Mouse (Mus musculus) hematopoietic stem cell, adult 5-6 weeks (primary cell): ENCODE results near the gene Duxbl2. TPM values are rescaled to one million over a fixed set of nuclear protein-coding genes. Genes with fewer than 3 reads are reported as not detected.
"Not testable (repeated sequence)": the region's sequence is repeated elsewhere in the genome, so short reads cannot be mapped to it uniquely, and the experiment has no call there.

Source experiments
- ATAC-seq, 2 experiments: fragments of 125-278 bp in 1 of 2; replicated peaks in 1 of 2; 2 replicates each; pipeline ENCODE4 v1.8.0; 2016 to 2017; ENCODE audit warnings: inconsistent platforms in 2 of 2, mild to moderate bottlenecking in 2 of 2, moderate number of reproducible peaks in 2 of 2, low read depth in 1 of 2, moderate TSS enrichment in 1 of 2; ENCODE audit not compliant: low FRiP score in 2 of 2, poor library complexity in 2 of 2, severe bottlenecking in 2 of 2, insufficient read depth in 1 of 2, low TSS enrichment in 1 of 2
- total RNA-seq: library from RNA; stranded (forward); fragments of 172-1452, 232-1000 nt; gene quantifications from 2 replicates; pipeline ENCODE4 v1.2.3, GENCODE M21; 2017

Duxbl2 gene
- total RNA-seq, result not detected in 2 replicates

GRCm38 (mm10) chr14:26118150-26118549 lies at the start of gene Duxbl2:
Gene Duxbl2, plus strand, starts transcription at chr14:26118349.
- ATAC-seq, result peak; percentile 37 to 39; a peak in 1 of 4 replicates

- ATAC-seq, result not testable (repeated sequence)
These were observed 41.3 kb upstream of the Duxbl2 start for GRCm38 (mm10) chr14:26076620-26077390.

- ATAC-seq, result not testable (repeated sequence)
These were observed 36.9 kb upstream of the Duxbl2 start, which contains the start of gene Cphx2 for GRCm38 (mm10) chr14:26081216-26081615. Gene Cphx2, plus strand, starts transcription at chr14:26081516.

- ATAC-seq, result not testable (repeated sequence)
These were observed 36.2 kb upstream of the Duxbl2 start, which contains the start of gene Cphx3 for GRCm38 (mm10) chr14:26081997-26082396. Gene Cphx3, plus strand, starts transcription at chr14:26082297.

GRCm38 (mm10) chr14:26097622-26098021 lies 20.5 kb upstream of the Duxbl2 start:
- not testable (repeated sequence) for ATAC-seq

GRCm38 (mm10) chr14:26118550-26119000 lies 426 bp downstream of the Duxbl2 start:
- ATAC-seq, result peak; percentile 37 to 51; a peak in 3 of 4 replicates

GRCm38 (mm10) chr14:26119095-26119494 lies 946 bp downstream of the Duxbl2 start:
- 0 out of 4 replicates have a peak, but pooled peaks of 1 of the 2 experiments have one; percentile 7 for ATAC-seq

- not testable (repeated sequence) for ATAC-seq
These were observed 28.9 kb downstream of the Duxbl2 start for GRCm38 (mm10) chr14:26147095-26147494.

- ATAC-seq, result not testable (repeated sequence)
These were observed 37.9 kb downstream of the Duxbl2 start for GRCm38 (mm10) chr14:26156032-26156431.

- ATAC-seq, result not testable (repeated sequence)
These were observed 43.0 kb downstream of the Duxbl2 start for GRCm38 (mm10) chr14:26161156-26161555.

- not testable (repeated sequence) for ATAC-seq
These were observed 44.3 kb downstream of the Duxbl2 start for GRCm38 (mm10) chr14:26162423-26162822.

- peak; percentile 48 to 67 for ATAC-seq
These were observed 47.1 kb downstream of the Duxbl2 start for GRCm38 (mm10) chr14:26165266-26165665.

GRCm38 (mm10) chr14:26173955-26174354 lies 55.8 kb downstream of the Duxbl2 start:
- not testable (repeated sequence) for ATAC-seq

- not testable (repeated sequence) for ATAC-seq
These were observed 56.9 kb downstream of the Duxbl2 start for GRCm38 (mm10) chr14:26175028-26175427.

Other genes with a start within 250 kb of the Duxbl2 start
- not detected in 2 replicates for gene Plac9a, start 215.2 kb upstream of the Duxbl2 start, total RNA-seq
- 6.5 and 6.6 TPM in 2 replicates for gene Tmem254a, start 190.7 kb upstream of the Duxbl2 start, total RNA-seq
- gene Cphx1, start 180.0 kb upstream of the Duxbl2 start, total RNA-seq, result not detected in 2 replicates
- not detected in 2 replicates for gene Duxbl1, start 139.8 kb upstream of the Duxbl2 start, total RNA-seq
- gene Gm9780, start 75.6 kb upstream of the Duxbl2 start, total RNA-seq, result not detected in 2 replicates
- 70.7 and 77.4 TPM in 2 replicates for gene Tmem254c, start 51.0 kb upstream of the Duxbl2 start, total RNA-seq
- gene Cphx2, start 36.8 kb upstream of the Duxbl2 start, total RNA-seq, result not detected in 2 replicates
- gene Cphx3, start 36.1 kb upstream of the Duxbl2 start, total RNA-seq, result not detected in 2 replicates
- gene Plac9b, start 64.1 kb downstream of the Duxbl2 start, total RNA-seq, result not detected in 2 replicates
- 15.4 and 18.9 TPM in 2 replicates for gene Tmem254b, start 88.7 kb downstream of the Duxbl2 start, total RNA-seq
- gene Duxbl3, start 139.6 kb downstream of the Duxbl2 start, total RNA-seq, result not detected in 2 replicates